Mouse (Mus musculus) brain, adult 10 weeks (tissue): ENCODE measurements around the gene Cenpm. TPM values are rescaled to one million over a fixed set of nuclear protein-coding genes. Genes with fewer than 3 reads are reported as not detected.

Experiments
- polyA plus RNA-seq: library from polyadenylated mRNA; stranded (reverse); fragments of 350-450 nt; fragmentation: Illumina TruSeq; extraction: RNeasy Lipid Tissue Mini Kit (QIAGEN cat#74804); gene quantifications from one replicate; pipeline ENCODE4 v1.2.3, GENCODE M21; 2015; ENCODE audit warnings: low read depth, low replicate concordance

Cenpm gene
- polyA plus RNA-seq = 3.3 TPM

DNA sequence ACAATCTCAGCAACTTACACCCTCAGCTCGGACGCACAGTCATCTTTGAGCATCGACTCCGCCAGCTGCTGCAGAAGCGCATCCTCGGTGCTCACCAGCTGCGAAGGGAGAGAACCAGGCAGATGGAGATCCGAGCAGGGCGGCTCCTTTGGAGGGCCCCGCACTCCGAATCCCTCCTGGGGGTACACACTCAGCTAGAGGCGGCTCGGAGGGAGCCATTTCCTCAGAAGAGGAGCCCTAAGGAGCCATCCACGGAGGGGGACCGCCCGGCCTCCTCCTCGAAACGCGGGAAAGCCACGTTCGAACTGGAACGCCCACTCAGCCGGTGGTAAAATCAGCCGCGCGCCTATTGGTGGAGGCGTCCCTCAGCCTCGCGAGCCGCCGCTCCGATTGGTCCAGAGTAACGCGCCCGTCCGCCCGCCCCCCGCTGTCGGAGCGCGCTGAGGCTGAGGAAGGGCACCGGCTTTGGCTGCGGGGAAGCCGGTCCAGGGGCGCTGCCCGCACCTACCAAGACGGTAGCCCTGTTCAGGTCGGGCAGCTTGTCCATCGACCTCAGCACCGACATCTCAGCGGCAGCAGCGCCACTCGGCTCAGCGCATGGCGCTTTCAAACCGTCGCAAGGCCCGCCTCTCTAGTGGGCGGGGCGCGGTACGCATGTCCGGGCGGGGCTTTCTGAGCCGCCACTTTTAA, at the start of gene Cenpm:
TSS of gene Cenpm (minus strand) at position 634 of the 690 bp plus-strand sequence.

DNA sequence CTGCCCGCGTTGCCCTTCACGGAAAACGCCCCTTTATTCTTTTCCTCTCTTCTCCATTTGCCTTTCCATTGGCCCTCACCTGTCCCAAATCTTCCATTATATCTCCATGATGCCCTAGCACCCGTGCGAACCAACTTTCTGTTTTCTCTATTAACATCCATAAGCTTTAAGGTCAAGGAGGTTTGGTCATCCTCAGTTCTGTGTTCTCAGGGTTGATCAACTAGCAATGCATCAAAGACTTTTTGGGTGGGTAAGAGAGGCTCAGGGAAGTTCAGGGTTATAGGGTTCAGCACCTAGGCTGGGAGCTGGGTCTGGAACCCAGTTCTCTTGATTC, 30.0 kb upstream of the Cenpm start, which contains the start of gene Sept3:
TSS of gene Sept3 (plus strand) at position 301 of the 334 bp plus-strand sequence.

DNA sequence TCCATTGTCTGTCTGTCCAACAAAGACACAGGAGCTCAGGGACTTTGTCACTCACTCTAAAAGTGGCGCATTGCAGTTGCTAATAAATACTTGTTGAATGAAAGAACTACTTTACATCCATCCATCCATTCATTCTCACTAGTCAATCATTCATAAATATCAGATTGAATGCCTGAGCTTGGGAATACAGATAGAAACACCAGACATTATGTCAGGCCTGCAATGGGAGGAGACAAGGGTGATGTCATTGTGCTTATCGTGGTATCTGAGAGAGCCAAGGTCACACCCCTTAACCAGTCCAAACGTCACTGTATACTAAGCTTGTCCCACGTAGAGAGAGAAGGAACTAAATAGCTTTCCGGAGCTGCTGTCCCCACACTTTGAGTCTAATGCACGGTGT, 7.5 kb upstream of the Cenpm start, which contains the start of gene 1500009C09Rik:
TSS of gene 1500009C09Rik (plus strand) at position 301 of the 400 bp plus-strand sequence.

DNA sequence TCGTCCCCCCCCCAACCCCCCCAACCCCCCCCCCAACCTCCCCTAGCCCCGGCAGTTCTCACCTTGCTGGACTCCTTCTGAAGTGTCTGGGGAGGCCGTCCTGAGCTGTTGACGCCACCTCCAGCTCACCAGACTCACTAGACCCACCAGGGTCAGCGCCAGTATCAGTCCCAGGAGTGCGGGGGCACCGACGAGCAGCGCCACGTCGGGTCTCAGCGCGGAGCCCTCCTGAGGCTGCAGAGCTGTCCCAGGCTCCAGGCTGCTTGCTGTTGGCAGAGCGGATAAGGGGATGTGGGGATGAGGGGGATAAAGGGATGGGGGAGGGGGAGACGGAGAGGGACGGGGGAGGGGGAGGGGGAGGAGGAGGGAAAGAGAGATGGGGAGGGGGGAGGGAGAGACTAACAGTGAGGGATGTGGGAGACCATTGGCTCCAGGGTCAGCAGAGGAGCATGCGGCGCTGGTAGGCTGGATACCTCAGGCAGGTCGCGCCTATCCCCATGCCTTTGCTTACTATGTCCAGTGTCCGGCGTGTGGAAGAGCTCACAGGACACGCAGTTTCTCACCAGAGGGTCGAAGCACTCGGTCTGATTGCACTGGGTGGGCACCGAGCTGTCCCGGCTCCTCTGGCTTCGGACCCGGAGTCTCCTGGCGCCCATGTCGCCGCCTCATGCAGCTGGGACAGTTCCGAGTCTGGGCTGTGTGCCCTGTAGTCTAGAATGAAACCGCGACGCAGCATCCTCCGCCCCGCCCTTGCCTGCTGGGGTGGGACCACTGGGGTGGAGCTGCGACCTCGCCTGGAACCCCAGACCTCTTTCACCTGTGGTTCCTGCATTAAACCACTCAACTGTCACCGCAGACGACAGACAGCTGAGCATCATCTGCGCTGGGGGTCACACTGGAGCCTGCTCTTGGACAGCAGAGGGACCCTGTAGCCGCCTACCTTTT, 20.6 kb downstream of the Cenpm start, which contains the start of gene Tnfrsf13c:
TSS of gene Tnfrsf13c (minus strand) at position 713 of the 945 bp plus-strand sequence.

DNA sequence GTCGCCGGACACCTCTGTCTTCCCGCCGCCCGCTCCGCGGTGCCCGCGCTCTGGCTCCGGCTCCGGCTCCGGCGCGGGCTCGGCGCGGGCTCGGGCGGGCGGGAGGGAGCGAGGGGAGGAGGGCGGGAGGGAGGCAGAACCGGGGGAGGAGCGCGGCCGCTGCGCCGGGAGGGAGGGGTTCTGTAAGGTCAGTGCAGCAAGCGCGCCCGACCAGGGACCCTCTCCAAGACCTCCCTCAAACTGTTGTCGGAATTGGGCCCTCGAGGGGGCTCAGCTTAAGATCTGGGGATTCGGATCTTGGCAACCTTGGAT, 31.8 kb downstream of the Cenpm start, which contains the start of gene Shisa8:
TSS of gene Shisa8 (minus strand) at position 64 of the 312 bp plus-strand sequence.

Other genes starting within 250 kb of the Cenpm start
- 118 TPM for gene Desi1, start 210.9 kb downstream of the Cenpm start, polyA plus RNA-seq
- 244 TPM for gene Snu13, start 197.2 kb downstream of the Cenpm start, polyA plus RNA-seq
- gene 4930407I10Rik, start 185.6 kb downstream of the Cenpm start, polyA plus RNA-seq = not detected
- gene Mei1, start 174.8 kb downstream of the Cenpm start, polyA plus RNA-seq = 2.7 TPM
- 12.6 TPM for gene Ccdc134, start 116.8 kb downstream of the Cenpm start, polyA plus RNA-seq
- gene Srebf2, start 97.6 kb downstream of the Cenpm start, polyA plus RNA-seq = 117 TPM
- 1.4 TPM for gene Shisa8, start 31.9 kb downstream of the Cenpm start, polyA plus RNA-seq
- gene Tnfrsf13c, start 20.4 kb downstream of the Cenpm start, polyA plus RNA-seq = 0.34 TPM
- gene 1500009C09Rik, start 7.6 kb upstream of the Cenpm start, polyA plus RNA-seq = 125 TPM
- 440 TPM for gene Sept3, start 30.1 kb upstream of the Cenpm start, polyA plus RNA-seq
- gene Wbp2nl, start 54.2 kb upstream of the Cenpm start, polyA plus RNA-seq = not detected
- 30.5 TPM for gene Naga, start 94.2 kb upstream of the Cenpm start, polyA plus RNA-seq
- gene Pheta2, start 94.2 kb upstream of the Cenpm start, polyA plus RNA-seq = 0.82 TPM
- 261 TPM for gene Smdt1, start 94.2 kb upstream of the Cenpm start, polyA plus RNA-seq
- gene Ndufa6, start 109.6 kb upstream of the Cenpm start, polyA plus RNA-seq = 395 TPM
- 23.5 TPM for gene Cyp2d22, start 135.5 kb upstream of the Cenpm start, polyA plus RNA-seq
- not detected for gene Cyp2d11, start 149.3 kb upstream of the Cenpm start, polyA plus RNA-seq
- not detected for gene Cyp2d10, start 162.4 kb upstream of the Cenpm start, polyA plus RNA-seq
- gene Cyp2d9, start 188.7 kb upstream of the Cenpm start, polyA plus RNA-seq = not detected